Mouse (Mus musculus): ENCODE data around the gene Tmprss7.

- TF ChIP-seq POLR2A (IDR thresholded peaks at IDR 0.05; ENCODE audit: extremely low read depth, insufficient read depth, low read length): no peak
- TF ChIP-seq CTCF (IDR thresholded peaks at IDR 0.05; ENCODE audit: extremely low read depth, insufficient read depth, low read length): no peak
Observed at GRCm38 (mm10) chr16:45623230-45623629, 70.2 kb downstream of the Tmprss7 start.
